Mouse (Mus musculus) forebrain, embryonic 12.5 days (tissue): ENCODE results near the gene Nfkbil1. TPM values are rescaled to one million over a fixed set of nuclear protein-coding genes. Genes with fewer than 3 reads are reported as not detected.
"Not testable (repeated sequence)": the region's sequence is repeated elsewhere in the genome, so short reads cannot be mapped to it uniquely, and the experiment has no call there.

ENCODE experiments used
- ATAC-seq: fragments of 200-750 bp; cut with Nextera tagmentation; 2 replicates; pipeline ENCODE4 v1.8.0; 2017; ENCODE audit warnings: moderate TSS enrichment; ENCODE audit not compliant: low FRiP score
- H3K27ac ChIP-seq: fragments of 300-500 bp; sonication (generic); 2 replicates; pipeline ENCODE4 v1.5.1; 2016; ENCODE audit warnings: mild to moderate bottlenecking
- H3K27me3 ChIP-seq: fragments of 300-500 bp; sonication (generic); 2 replicates; pipeline ENCODE4 v1.6.1; 2016; ENCODE audit warnings: mild to moderate bottlenecking
- H3K36me3 ChIP-seq: fragments of 300-500 bp; sonication (generic); replicated peaks from 2 replicates; pipeline ENCODE4 v1.6.1; 2016; ENCODE audit warnings: mild to moderate bottlenecking
- H3K4me1 ChIP-seq: fragments of 300-500 bp; sonication (generic); 2 replicates; pipeline ENCODE4 v1.6.1; 2016
- H3K4me2 ChIP-seq: fragments of 300-500 bp; sonication (generic); 2 replicates; pipeline ENCODE4 v1.6.1; 2016; ENCODE audit warnings: mild to moderate bottlenecking, moderate library complexity
- H3K4me3 ChIP-seq: fragments of 300-500 bp; sonication (generic); replicated peaks from 2 replicates; pipeline ENCODE4 v1.5.1; 2016; ENCODE audit warnings: mild to moderate bottlenecking
- H3K9ac ChIP-seq: fragments of 300-500 bp; sonication (generic); 2 replicates; pipeline ENCODE4 v1.6.1; 2016; ENCODE audit warnings: mild to moderate bottlenecking
- H3K9me3 ChIP-seq: fragments of 300-500 bp; sonication (generic); 2 replicates; pipeline ENCODE4 v1.6.1; 2016
- WGBS: fragments of 180-500 bp; shearing (Covaris S2); methylation state at CpG from one replicate; pipeline ENCODE4 v1.1.7; 2016; 5-methylcytosine and 5-hydroxymethylcytosine counted together
- polyA plus RNA-seq: library from polyadenylated mRNA; unstranded; fragments of >200 nt; fragmentation: Nextera tagmentation; extraction: Ambion mirVana; gene quantifications from 2 replicates; pipeline ENCODE4 v1.2.1, GENCODE M21; 2016

The Nfkbil1 gene
- polyA plus RNA-seq, 1 experiment from 2014 or later, result 11.0 TPM

- Histone ChIP-seq H3K4me2 (peak within 1 kb of the TSS; percentile 79), H3K4me3 (peak within 1 kb of the TSS; percentile 98), H3K9me3 (no peaks in the 10 kb centered on the region), H3K36me3 (peaks cover 33% of the 10 kb centered on the region), H3K9ac (peak within 1 kb of the TSS; percentile 100), H3K4me1 (peaks cover 47% of the 10 kb centered on the region), H3K27me3 (no peaks in the 10 kb centered on the region), H3K27ac (peak within 1 kb of the TSS; percentile 98)
- peak; percentile 91 for ATAC-seq
- under 1% methylated on average over 69 of the region's 69 CpGs for WGBS
These were observed 5.9 kb upstream of the Nfkbil1 start, which contains the start of gene Ddx39b for GRCm38 (mm10) chr17:35241305-35242014. Gene Ddx39b, plus strand, starts transcription at chr17:35241746.

GRCm38 (mm10) chr17:35240384-35241304, 5.1 kb upstream of the Nfkbil1 start:
- Histone ChIP-seq H3K27me3 (no peaks in the 10 kb centered on the region), H3K4me3 (peak overlapping the region; percentile 98), H3K9me3 (no peaks in the 10 kb centered on the region), H3K4me1 (peaks cover 39% of the 10 kb centered on the region), H3K9ac (peak overlapping the region; percentile 100), H3K4me2 (peak overlapping the region; percentile 79), H3K27ac (peak overlapping the region; percentile 98), H3K36me3 (peaks cover 25% of the 10 kb centered on the region)
- ATAC-seq, result peak; percentile 2; the same call in 1 of the 2 replicates
- 33% methylated on average over 12 of the region's 12 CpGs for WGBS

GRCm38 (mm10) chr17:35239700-35240099, 4.1 kb upstream of the Nfkbil1 start:
- H3K27me3 ChIP-seq, result no peaks in the 10 kb centered on the region
- H3K4me1 ChIP-seq, result peaks cover 34% of the 10 kb centered on the region
- no peak overlapping the region for H3K4me3 ChIP-seq
- H3K9ac ChIP-seq, result no peak overlapping the region
- no peak for ATAC-seq
- peaks cover 16% of the 10 kb centered on the region for H3K36me3 ChIP-seq
- no peaks in the 10 kb centered on the region for H3K9me3 ChIP-seq
- H3K27ac ChIP-seq, result no peak overlapping the region
- 86% methylated on average over 5 of the region's 5 CpGs for whole genome bisulfite sequencing
- no peak overlapping the region for H3K4me2 ChIP-seq

- no peak overlapping the region for H3K4me3 ChIP-seq
- 0 out of 2 replicates have a peak, but pooled peaks cover 9% of the 10 kb centered on the region for H3K36me3 ChIP-seq
- ATAC-seq, result no peak
- peaks cover 34% of the 10 kb centered on the region for H3K4me1 ChIP-seq
- 85% methylated on average over 12 of the region's 12 CpGs for WGBS
- no peak overlapping the region for H3K9ac ChIP-seq
- H3K27me3 ChIP-seq, result no peaks in the 10 kb centered on the region
- H3K27ac ChIP-seq, result no peak overlapping the region
- no peak overlapping the region for H3K4me2 ChIP-seq
- H3K9me3 ChIP-seq, result no peaks in the 10 kb centered on the region
These were observed 1.9 kb upstream of the Nfkbil1 start for GRCm38 (mm10) chr17:35237504-35237903.

GRCm38 (mm10) chr17:35236996-35237395, 1.4 kb upstream of the Nfkbil1 start:
- Histone ChIP-seq H3K27ac (no peak overlapping the region), H3K9ac (peak overlapping the region; percentile 81; the same call in 1 of the 2 replicates), H3K4me2 (peak overlapping the region; percentile 88), H3K4me3 (peak overlapping the region; percentile 55), H3K9me3 (no peaks in the 10 kb centered on the region), H3K36me3 (0 out of 2 replicates have a peak, but pooled peaks cover 11% of the 10 kb centered on the region), H3K4me1 (peaks cover 34% of the 10 kb centered on the region), H3K27me3 (no peaks in the 10 kb centered on the region)
- no peak for ATAC-seq
- WGBS, result 84% methylated on average over 9 of the region's 9 CpGs

- under 1% methylated on average over 18 of the region's 18 CpGs for WGBS
- peak overlapping the region; percentile 55 for H3K4me3 ChIP-seq
- peak; percentile 76 for ATAC-seq
- H3K9ac ChIP-seq, result peak overlapping the region; percentile 81
- H3K4me2 ChIP-seq, result peak overlapping the region; percentile 88
- peaks cover 39% of the 10 kb centered on the region for H3K4me1 ChIP-seq
- peaks cover 12% of the 10 kb centered on the region; the same call in 1 of the 2 replicates for H3K36me3 ChIP-seq
- no peaks in the 10 kb centered on the region for H3K27me3 ChIP-seq
- no peaks in the 10 kb centered on the region for H3K9me3 ChIP-seq
- peak overlapping the region; percentile 96 for H3K27ac ChIP-seq
These were observed 776 bp upstream of the Nfkbil1 start for GRCm38 (mm10) chr17:35236390-35236746.

GRCm38 (mm10) chr17:35234903-35235302, 689 bp downstream of the Nfkbil1 start:
- ATAC-seq, result no peak
- Histone ChIP-seq H3K36me3 (peaks cover 24% of the 10 kb centered on the region), H3K27me3 (no peaks in the 10 kb centered on the region), H3K4me1 (peaks cover 28% of the 10 kb centered on the region), H3K27ac (peak overlapping the region; percentile 96), H3K9me3 (no peaks in the 10 kb centered on the region), H3K9ac (peak overlapping the region; percentile 81), H3K4me2 (peak overlapping the region; percentile 88), H3K4me3 (peak overlapping the region; percentile 55)
- 10% methylated on average over 31 of the region's 31 CpGs for WGBS

- not testable (repeated sequence) for H3K27me3 ChIP-seq, H3K9ac ChIP-seq, ATAC-seq, H3K9me3 ChIP-seq, H3K4me3 ChIP-seq
- peaks cover 28% of the 10 kb centered on the region for H3K4me1 ChIP-seq
- peaks cover 32% of the 10 kb centered on the region for H3K36me3 ChIP-seq
- WGBS, result 89% methylated on average over 7 of the region's 7 CpGs
- peak overlapping the region; percentile 88 for H3K4me2 ChIP-seq
- H3K27ac ChIP-seq, result peak overlapping the region; percentile 50; the same call in 1 of the 2 replicates
These were observed 1.5 kb downstream of the Nfkbil1 start for GRCm38 (mm10) chr17:35234090-35234489.

GRCm38 (mm10) chr17:35233114-35233980, 2.2 kb downstream of the Nfkbil1 start, which contains the start of gene Atp6v1g2:
Gene Atp6v1g2, plus strand, starts transcription at chr17:35233660.
- peak within 1 kb of the TSS; percentile 88 for H3K4me2 ChIP-seq
- H3K27me3 ChIP-seq, result no peaks in the 10 kb centered on the region
- peak within 1 kb of the TSS; percentile 33; the same call in 1 of the 2 replicates for H3K9ac ChIP-seq
- H3K9me3 ChIP-seq, result no peaks in the 10 kb centered on the region
- peak within 1 kb of the TSS; percentile 96 for H3K27ac ChIP-seq
- H3K4me1 ChIP-seq, result peaks cover 28% of the 10 kb centered on the region
- peak within 1 kb of the TSS; percentile 55 for H3K4me3 ChIP-seq
- 89% methylated on average over 18 of the region's 18 CpGs for WGBS
- no peak for ATAC-seq
- peaks cover 39% of the 10 kb centered on the region for H3K36me3 ChIP-seq

- no peak overlapping the region for H3K27ac ChIP-seq
- H3K4me2 ChIP-seq, result no peak overlapping the region
- 93% methylated on average over 5 of the region's 5 CpGs for WGBS
- H3K4me1 ChIP-seq, result peaks cover 28% of the 10 kb centered on the region
- no peaks in the 10 kb centered on the region for H3K9me3 ChIP-seq
- no peak overlapping the region for H3K9ac ChIP-seq
- H3K4me3 ChIP-seq, result no peak overlapping the region
- ATAC-seq, result no peak
- no peaks in the 10 kb centered on the region for H3K27me3 ChIP-seq
- peaks cover 46% of the 10 kb centered on the region for H3K36me3 ChIP-seq
These were observed 2.9 kb downstream of the Nfkbil1 start for GRCm38 (mm10) chr17:35232659-35233058.

GRCm38 (mm10) chr17:35232043-35232442, 3.5 kb downstream of the Nfkbil1 start:
- Histone ChIP-seq H3K27ac (no peak overlapping the region), H3K36me3 (peaks cover 53% of the 10 kb centered on the region), H3K27me3 (no peaks in the 10 kb centered on the region), H3K4me1 (peaks cover 28% of the 10 kb centered on the region), H3K4me2 (no peak overlapping the region), H3K4me3 (no peak overlapping the region; the same call in 1 of the 2 replicates), H3K9ac (no peak overlapping the region), H3K9me3 (no peaks in the 10 kb centered on the region)
- WGBS, result 16% methylated on average over 12 of the region's 12 CpGs
- ATAC-seq, result no peak
